Mouse (Mus musculus) neural tube, embryonic 11.5 days (tissue): Measurements from ENCODE around the gene Kif3c. TPM values are rescaled to one million over a fixed set of nuclear protein-coding genes. Genes with fewer than 3 reads are reported as not detected.
A peak's percentile ranks its signal among the peaks of the same experiment; 100 is the strongest.

Experiments used
- ATAC-seq: fragments of 200-750 bp; cut with Nextera tagmentation; 2 replicates; pipeline ENCODE4 v1.8.0; 2017; ENCODE audit warnings: moderate number of reproducible peaks, mild to moderate bottlenecking, moderate TSS enrichment, moderate library complexity; ENCODE audit not compliant: insufficient read depth, low FRiP score, low TSS enrichment
- DNase-seq: peaks from one replicate; pipeline ENCODE4 v3.0.0-alpha.2; 2015; ENCODE audit warnings: low spot score
- H3K27ac ChIP-seq: fragments of 300-500 bp; sonication (generic); 2 replicates; pipeline ENCODE4 v1.5.1; 2014; ENCODE audit warnings: low read depth, mild to moderate bottlenecking, low read length
- H3K27me3 ChIP-seq: fragments of 300-500 bp; sonication (generic); 2 replicates; pipeline ENCODE4 v1.6.1; 2014; ENCODE audit warnings: mild to moderate bottlenecking, low read length, mixed read lengths; ENCODE audit not compliant: control insufficient read depth, insufficient read depth
- H3K36me3 ChIP-seq: fragments of 300-500 bp; sonication (generic); 2 replicates; pipeline ENCODE4 v1.6.1; 2014; ENCODE audit warnings: mild to moderate bottlenecking, low read length, moderate library complexity, mixed read lengths; ENCODE audit not compliant: control insufficient read depth, insufficient read depth
- H3K4me1 ChIP-seq: fragments of 300-500 bp; sonication (generic); 2 replicates; pipeline ENCODE4 v1.6.1; 2014; ENCODE audit warnings: low read length, mixed read lengths; ENCODE audit not compliant: control insufficient read depth, insufficient read depth
- H3K4me2 ChIP-seq: fragments of 300-500 bp; sonication (generic); 2 replicates; pipeline ENCODE4 v1.6.1; 2014; ENCODE audit warnings: low read depth, mild to moderate bottlenecking, moderate library complexity
- H3K4me3 ChIP-seq: fragments of 300-500 bp; sonication (generic); 2 replicates; pipeline ENCODE4 v1.5.1; 2014; ENCODE audit warnings: low read depth, low read length
- H3K9ac ChIP-seq: fragments of 300-500 bp; sonication (generic); 2 replicates; pipeline ENCODE4 v1.6.1; 2014; ENCODE audit warnings: mild to moderate bottlenecking, low read length
- H3K9me3 ChIP-seq: fragments of 300-500 bp; sonication (generic); 2 replicates; pipeline ENCODE4 v1.6.1; 2016; ENCODE audit warnings: low read length; ENCODE audit not compliant: control insufficient read depth
- whole genome bisulfite sequencing: fragments of 180-500 bp; shearing (Covaris S2); extraction: QIAGEN DNeasy Blood & Tissue Kit; methylation state at CpG from one replicate; pipeline ENCODE4 v1.1.7; 2014; 5-methylcytosine and 5-hydroxymethylcytosine counted together
- polyA plus RNA-seq: library from polyadenylated mRNA; unstranded; fragments of >200 nt; fragmentation: Nextera tagmentation; extraction: Ambion mirVana; gene quantifications from 2 replicates; pipeline ENCODE4 v1.2.1, GENCODE M21; 2014

Gene Kif3c
- polyA plus RNA-seq = 38.0 and 42.9 TPM in 2 replicates

DNA sequence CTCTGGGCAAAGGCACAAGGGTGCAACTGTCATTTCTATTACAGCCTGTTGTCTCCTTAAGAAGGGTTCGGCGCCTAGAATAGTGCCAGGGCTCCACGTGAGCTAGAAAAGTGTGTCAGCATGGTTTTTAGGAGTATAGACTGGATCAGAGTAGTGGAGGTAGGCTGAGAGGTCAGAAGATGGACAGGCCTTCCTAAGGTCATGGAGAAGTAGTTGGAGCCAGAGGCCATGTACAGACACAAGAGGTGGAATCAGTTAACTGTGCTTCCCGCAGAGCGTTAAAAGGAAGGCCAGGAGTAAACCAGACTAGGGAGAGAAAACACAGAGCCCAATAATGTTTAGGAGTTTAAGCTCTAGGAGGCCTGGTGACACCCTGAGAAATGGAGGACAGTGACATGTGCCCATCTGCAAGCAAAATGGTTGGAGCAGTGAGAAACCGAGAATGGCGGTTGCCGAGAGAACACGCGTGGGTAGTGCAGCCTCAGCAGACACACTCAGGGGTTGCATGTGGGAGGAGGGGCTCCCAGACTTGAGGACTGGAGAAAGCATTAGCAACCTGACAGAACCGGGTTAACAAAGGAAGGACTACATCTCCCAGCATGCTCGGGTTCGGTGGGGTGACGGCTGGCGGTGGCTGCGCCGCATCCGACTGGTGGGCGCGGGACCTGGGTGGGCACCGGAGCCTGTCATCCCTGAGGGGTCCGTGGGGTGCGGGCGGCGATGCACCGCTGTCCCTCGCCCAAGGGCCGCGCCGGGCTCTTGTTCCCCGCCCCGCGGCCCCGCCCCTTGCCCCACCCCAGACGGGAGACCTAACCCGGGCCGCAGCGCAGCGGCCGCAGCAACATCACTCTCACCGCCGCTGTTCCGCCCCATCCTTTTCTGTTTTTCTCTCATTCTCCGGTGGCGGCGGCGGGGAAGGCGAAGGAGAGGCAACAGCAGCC lies at the start of gene Kif3c:
Gene Kif3c (plus strand): TSS at position 625 of the 941 bp plus-strand sequence.
- H3K4me2 ChIP-seq = peak within 1 kb of the TSS; percentile 90
- peak; percentile 95 for ATAC-seq
- peaks cover 9% of the 10 kb centered on the region; the same call in 1 of the 2 replicates for H3K4me1 ChIP-seq
- H3K36me3 ChIP-seq = peaks cover 8% of the 10 kb centered on the region
- H3K27ac ChIP-seq = peak within 1 kb of the TSS; percentile 88
- 10% methylated on average over 31 of the region's 48 CpGs for WGBS
- peaks cover 3% of the 10 kb centered on the region; the same call in 1 of the 2 replicates for H3K9me3 ChIP-seq
- no peaks in the 10 kb centered on the region for H3K27me3 ChIP-seq
- peak within 1 kb of the TSS; percentile 87 for H3K9ac ChIP-seq
- peak within 1 kb of the TSS; percentile 77 for H3K4me3 ChIP-seq
- peak; percentile 90 for DNase-seq

GRCm38 (mm10) chr12:3316083-3316482 lies 48.8 kb upstream of the Kif3c start:
- Histone ChIP-seq H3K4me3 (no peak overlapping the region), H3K36me3 (no peaks in the 10 kb centered on the region), H3K27me3 (no peaks in the 10 kb centered on the region), H3K9ac (no peak overlapping the region), H3K27ac (no peak overlapping the region), H3K9me3 (no peaks in the 10 kb centered on the region), H3K4me2 (no peak overlapping the region), H3K4me1 (no peaks in the 10 kb centered on the region)
- no peak for ATAC-seq
- 66% methylated on average over 2 of the region's 2 CpGs for WGBS
- no peak for DNase-seq

DNA sequence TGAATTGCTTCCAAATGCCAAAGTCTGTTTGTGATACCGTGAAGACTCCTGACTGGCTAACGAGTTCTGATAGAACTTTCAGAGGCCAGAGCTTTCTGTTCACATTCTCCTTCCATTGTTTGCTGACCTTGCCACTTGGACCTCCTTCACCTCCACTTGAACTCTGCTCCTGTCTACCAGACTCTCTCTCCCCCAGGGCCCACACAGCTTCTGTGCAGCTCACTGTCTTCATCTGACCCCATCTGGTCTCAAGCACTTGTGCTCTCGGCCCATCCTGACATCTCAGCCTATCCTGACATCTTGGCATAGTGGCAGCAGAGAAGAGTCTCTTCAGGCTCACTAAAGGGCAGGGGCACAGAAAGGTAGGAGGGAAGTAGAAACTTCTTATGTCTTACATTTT lies 48.0 kb upstream of the Kif3c start:
- WGBS = 68% methylated on average over 3 of the region's 3 CpGs
- DNase-seq (no peak), ATAC-seq (no peak)
- no peak overlapping the region for H3K9ac ChIP-seq
- no peaks in the 10 kb centered on the region for H3K4me1 ChIP-seq
- H3K4me3 ChIP-seq = no peak overlapping the region
- no peaks in the 10 kb centered on the region for H3K9me3 ChIP-seq
- no peaks in the 10 kb centered on the region for H3K36me3 ChIP-seq
- no peak overlapping the region for H3K4me2 ChIP-seq
- no peak overlapping the region for H3K27ac ChIP-seq
- no peaks in the 10 kb centered on the region for H3K27me3 ChIP-seq

GRCm38 (mm10) chr12:3319377-3319776 lies 45.6 kb upstream of the Kif3c start:
- 87% methylated on average over 4 of the region's 4 CpGs for WGBS
- no peaks in the 10 kb centered on the region for H3K27me3 ChIP-seq
- ATAC-seq (no peak), DNase-seq (no peak)
- no peak overlapping the region for H3K4me3 ChIP-seq
- H3K27ac ChIP-seq = no peak overlapping the region
- no peak overlapping the region for H3K9ac ChIP-seq
- no peaks in the 10 kb centered on the region for H3K36me3 ChIP-seq
- H3K4me1 ChIP-seq = no peaks in the 10 kb centered on the region
- H3K9me3 ChIP-seq = no peaks in the 10 kb centered on the region
- H3K4me2 ChIP-seq = no peak overlapping the region

DNA sequence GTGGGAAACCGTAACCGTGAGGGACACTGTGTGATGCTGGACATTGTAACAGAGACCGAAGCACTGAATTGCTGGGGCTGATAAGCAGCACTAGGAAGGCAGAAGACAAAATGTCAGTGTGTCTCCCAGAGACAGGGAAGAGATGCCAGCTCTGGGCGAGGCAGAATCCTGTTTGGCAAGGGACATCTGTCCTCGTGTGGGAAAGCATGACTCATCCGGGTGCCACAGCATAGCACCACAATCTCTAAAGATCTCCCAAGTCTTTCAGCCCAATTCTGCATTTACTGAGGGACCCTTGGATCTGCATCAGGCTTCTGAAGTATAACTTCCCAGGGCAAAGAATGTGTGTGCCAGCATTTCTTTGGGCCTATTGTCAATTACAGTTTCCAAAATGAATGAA lies 41.7 kb upstream of the Kif3c start:
- DNase-seq (no peak), ATAC-seq (no peak)
- Histone ChIP-seq H3K4me1 (no peaks in the 10 kb centered on the region), H3K36me3 (no peaks in the 10 kb centered on the region), H3K27ac (no peak overlapping the region), H3K27me3 (no peaks in the 10 kb centered on the region), H3K9me3 (no peaks in the 10 kb centered on the region), H3K4me3 (no peak overlapping the region), H3K9ac (no peak overlapping the region), H3K4me2 (no peak overlapping the region)
- WGBS = 79% methylated on average over 6 of the region's 6 CpGs

DNA sequence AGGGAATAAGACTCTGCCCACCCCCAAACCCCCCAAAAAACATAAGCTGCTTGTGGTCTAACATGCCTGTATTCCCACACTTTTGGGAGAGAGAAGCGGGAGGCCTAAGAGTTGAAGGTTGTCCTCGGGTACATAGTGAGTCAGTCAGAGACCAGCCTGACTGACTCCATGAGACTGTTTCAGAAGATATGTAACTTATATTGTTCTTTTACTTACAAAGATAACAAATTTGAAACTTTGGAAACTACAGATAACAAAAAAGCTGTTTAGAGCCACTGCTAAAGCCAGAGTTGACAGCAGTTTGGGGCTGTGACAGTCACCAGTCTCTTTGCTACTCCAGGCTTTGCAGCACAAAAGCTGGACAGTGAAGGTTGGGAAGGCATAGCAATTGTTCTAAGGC lies 39.7 kb upstream of the Kif3c start:
- ATAC-seq (no peak), DNase-seq (no peak)
- no peaks in the 10 kb centered on the region for H3K9me3 ChIP-seq
- H3K9ac ChIP-seq = no peak overlapping the region
- no peak overlapping the region for H3K4me2 ChIP-seq
- H3K4me1 ChIP-seq = no peaks in the 10 kb centered on the region
- no peaks in the 10 kb centered on the region for H3K36me3 ChIP-seq
- 93% methylated on average over 2 of the region's 2 CpGs for WGBS
- no peak overlapping the region for H3K27ac ChIP-seq
- no peaks in the 10 kb centered on the region for H3K27me3 ChIP-seq
- H3K4me3 ChIP-seq = no peak overlapping the region

DNA sequence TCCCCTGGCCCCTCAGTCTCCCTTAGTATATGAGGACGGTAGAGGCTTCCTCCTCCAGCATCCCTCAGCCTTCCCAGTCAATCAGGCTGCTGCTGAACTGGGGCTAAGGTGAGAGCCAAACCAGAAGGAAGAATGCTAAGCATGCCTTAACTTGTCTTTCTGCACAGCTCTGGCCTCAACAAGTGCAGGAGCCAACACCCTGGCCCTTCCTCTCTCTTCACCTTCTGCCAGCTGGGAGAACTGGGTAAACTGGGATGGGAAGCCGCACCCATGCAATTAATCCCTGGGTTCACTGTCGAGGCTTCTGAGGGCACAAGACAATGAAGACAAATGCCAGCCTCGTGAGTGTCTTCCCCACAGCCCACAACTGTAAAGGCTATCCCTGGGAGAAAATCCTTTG lies 35.3 kb upstream of the Kif3c start:
- DNase-seq (no peak), ATAC-seq (no peak)
- Histone ChIP-seq H3K27me3 (no peaks in the 10 kb centered on the region), H3K4me3 (no peak overlapping the region), H3K36me3 (no peaks in the 10 kb centered on the region), H3K27ac (no peak overlapping the region), H3K4me2 (no peak overlapping the region), H3K9ac (no peak overlapping the region), H3K9me3 (no peaks in the 10 kb centered on the region), H3K4me1 (no peaks in the 10 kb centered on the region)
- 80% methylated on average over 4 of the region's 4 CpGs for WGBS

GRCm38 (mm10) chr12:3338931-3339330 lies 26.0 kb upstream of the Kif3c start:
- H3K9me3 ChIP-seq = no peaks in the 10 kb centered on the region
- 86% methylated on average over 1 of the region's 1 CpGs for WGBS
- H3K36me3 ChIP-seq = no peaks in the 10 kb centered on the region
- no peak overlapping the region for H3K4me3 ChIP-seq
- H3K9ac ChIP-seq = no peak overlapping the region
- H3K4me2 ChIP-seq = no peak overlapping the region
- no peaks in the 10 kb centered on the region for H3K4me1 ChIP-seq
- no peak overlapping the region for H3K27ac ChIP-seq
- DNase-seq (no peak), ATAC-seq (no peak)
- H3K27me3 ChIP-seq = no peaks in the 10 kb centered on the region

GRCm38 (mm10) chr12:3344155-3344554 lies 20.8 kb upstream of the Kif3c start:
- no peaks in the 10 kb centered on the region for H3K27me3 ChIP-seq
- H3K4me2 ChIP-seq = no peak overlapping the region
- H3K36me3 ChIP-seq = no peaks in the 10 kb centered on the region
- 97% methylated on average over 2 of the region's 2 CpGs for WGBS
- no peaks in the 10 kb centered on the region for H3K9me3 ChIP-seq
- ATAC-seq (no peak), DNase-seq (no peak)
- no peak overlapping the region for H3K27ac ChIP-seq
- H3K4me1 ChIP-seq = no peaks in the 10 kb centered on the region
- no peak overlapping the region for H3K9ac ChIP-seq
- no peak overlapping the region for H3K4me3 ChIP-seq
